Comparison of ENCODE assay signal across 10 mouse cellular contexts in the genomic region with DNA sequence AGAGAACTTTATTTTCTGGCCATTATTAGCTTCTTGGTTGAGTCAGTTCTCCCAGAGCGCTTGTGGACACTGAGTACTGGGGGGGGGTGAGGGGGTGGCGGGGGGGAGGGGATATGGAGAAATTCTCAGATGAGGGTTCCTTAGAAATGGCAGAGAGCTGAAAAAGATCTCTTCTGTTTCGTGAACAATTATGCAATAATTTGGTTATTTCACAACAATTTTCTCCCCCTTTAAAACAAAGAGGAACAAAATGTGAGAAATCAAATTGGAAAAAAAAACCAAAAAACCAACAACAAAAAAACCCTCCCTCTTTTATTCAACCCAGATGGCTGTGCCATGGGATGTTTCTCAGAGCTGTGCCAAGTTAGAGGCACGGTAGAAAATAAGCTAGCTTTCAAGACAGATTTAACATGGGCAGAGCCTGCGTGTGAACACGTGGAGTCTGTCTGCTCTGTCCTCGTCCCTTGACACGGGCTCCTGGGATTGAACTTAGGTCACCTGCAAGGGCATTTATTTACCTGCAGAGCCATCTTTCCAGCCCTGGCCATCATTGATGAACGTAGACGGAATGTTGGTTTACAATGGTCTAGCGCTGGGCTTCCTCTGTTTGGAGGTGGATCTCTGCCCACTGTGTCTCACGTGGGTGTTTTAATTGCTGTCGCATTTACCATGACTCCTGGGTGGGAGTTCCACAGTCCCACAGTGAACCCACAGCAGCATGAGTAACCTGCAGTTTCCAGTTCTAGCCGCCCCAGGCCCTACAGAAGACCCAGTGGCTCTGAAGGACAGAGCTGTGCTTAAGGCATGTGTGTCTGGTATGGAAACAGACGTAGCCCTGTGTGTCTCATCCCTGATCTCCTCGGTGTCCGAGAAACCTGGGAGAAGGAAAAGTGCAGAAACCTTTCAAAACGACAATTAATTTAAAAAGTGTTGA. TPM values are rescaled to one million over a fixed set of nuclear protein-coding genes. Genes with fewer than 3 reads are reported as not detected.
DNase-seq lines count a peak whose midpoint lies in the region; ATAC-seq lines count a peak whose summit lies in the region.
"Had no signal": no experiment of that assay in that cellular context is flagged by ENCODE, and none has a peak within 500 bp of the region (broad histone marks: within the 10 kb centered on the region; RNA-seq: fewer than 3 reads in every experiment).

No protein-coding gene starts in this region.

- H3K27ac ChIP-seq in intestine, embryonic 16.5 days (ENCODE audit: low read length), result 0 out of 2 replicates have a peak overlapping the region, but pooled peaks have one; percentile 17
- H3K27ac ChIP-seq in intestine, embryonic 15.5 days, result no peak overlapping the region
- peak overlapping the region; percentile 19; the same call in 1 of the 2 replicates for H3K27ac ChIP-seq in embryonic facial prominence, embryonic 10.5 days (replicated peaks)
- peak overlapping the region; percentile 44 for H3K27ac ChIP-seq in limb, embryonic 13.5 days
- H3K27ac ChIP-seq: liver, embryonic 13.5 days had no signal

- ATAC-seq in intestine, embryonic 16.5 days, result no peak
- ATAC-seq in intestine, embryonic 15.5 days, result no peak
- ATAC-seq in limb, embryonic 13.5 days (ENCODE audit: low FRiP score, low read depth), result no peak
- ATAC-seq: Patski had no signal

- peaks cover 14% of the 10 kb centered on the region for H3K4me1 ChIP-seq in intestine, embryonic 16.5 days (ENCODE audit: control insufficient read depth, insufficient read depth, low read length)
- H3K4me1 ChIP-seq in intestine, embryonic 15.5 days (replicated peaks), result peaks cover 10% of the 10 kb centered on the region
- peaks cover 55% of the 10 kb centered on the region for H3K4me1 ChIP-seq in embryonic facial prominence, embryonic 10.5 days
- H3K4me1 ChIP-seq in limb, embryonic 13.5 days, result peaks cover 58% of the 10 kb centered on the region

- DNase-seq in NIH3T3 (ENCODE audit: low read depth), result peak; percentile 67
- no peak for DNase-seq in embryonic facial prominence, embryonic 10.5 days (ENCODE audit: low spot score)
- DNase-seq in c-Kit-positive CD71-positive TER-119-positive erythroid progenitor cells, embryonic 14.5 days (ENCODE audit: low spot score), result no peak
- no peak for DNase-seq in B cell, adult 2 months
- DNase-seq in left cerebral cortex, postnatal 10 days (ENCODE audit: extremely low spot score in 1 of 2, low spot score in 2 of 2), result no peak
- DNase-seq: liver, embryonic 13.5 days had no signal

- H3K36me3 ChIP-seq in intestine, embryonic 16.5 days (ENCODE audit: control insufficient read depth, insufficient read depth, low read length), result no peaks in the 10 kb centered on the region
- no peaks in the 10 kb centered on the region for H3K36me3 ChIP-seq in intestine, embryonic 15.5 days
- H3K36me3 ChIP-seq in embryonic facial prominence, embryonic 10.5 days (replicated peaks), result peaks cover 10% of the 10 kb centered on the region; the same call in 1 of the 2 replicates
- H3K36me3 ChIP-seq in limb, embryonic 13.5 days, result no peaks in the 10 kb centered on the region
- H3K36me3 ChIP-seq: liver, embryonic 13.5 days had no signal

- H3K4me3 ChIP-seq in intestine, embryonic 16.5 days (ENCODE audit: low read length), result no peak overlapping the region
- no peak overlapping the region for H3K4me3 ChIP-seq in intestine, embryonic 15.5 days (replicated peaks)
- no peak overlapping the region for H3K4me3 ChIP-seq in embryonic facial prominence, embryonic 10.5 days
- H3K4me3 ChIP-seq in limb, embryonic 13.5 days, result no peak overlapping the region
- H3K4me3 ChIP-seq: liver, embryonic 13.5 days had no signal

- no peak overlapping the region for H3K9ac ChIP-seq in intestine, embryonic 16.5 days (ENCODE audit: low read depth, low read length)
- no peak overlapping the region for H3K9ac ChIP-seq in intestine, embryonic 15.5 days
- H3K9ac ChIP-seq in limb, embryonic 13.5 days, result no peak overlapping the region
- H3K9ac ChIP-seq: liver, embryonic 13.5 days had no signal

- no peaks in the 10 kb centered on the region for H3K9me3 ChIP-seq in intestine, embryonic 16.5 days (ENCODE audit: control insufficient read depth, low read length)
- no peaks in the 10 kb centered on the region for H3K9me3 ChIP-seq in intestine, embryonic 15.5 days
- no peaks in the 10 kb centered on the region for H3K9me3 ChIP-seq in embryonic facial prominence, embryonic 10.5 days
- H3K9me3 ChIP-seq in limb, embryonic 13.5 days, result 0 out of 2 replicates have a peak, but pooled peaks cover 4% of the 10 kb centered on the region
- H3K9me3 ChIP-seq: liver, embryonic 13.5 days had no signal

- no peak overlapping the region for H3K4me2 ChIP-seq in intestine, embryonic 16.5 days (ENCODE audit: low read depth, low read length)
- H3K4me2 ChIP-seq in intestine, embryonic 15.5 days (replicated peaks), result no peak overlapping the region
- H3K4me2 ChIP-seq in limb, embryonic 13.5 days (replicated peaks), result no peak overlapping the region
- H3K4me2 ChIP-seq: liver, embryonic 13.5 days had no signal

- intact Hi-C loops in left cerebral cortex, postnatal 10 days (cut with DNase I), result no loop called here

- H3K27me3 ChIP-seq in intestine, embryonic 16.5 days (replicated peaks; ENCODE audit: control insufficient read depth, insufficient read depth, low read length), result no peaks in the 10 kb centered on the region
- H3K27me3 ChIP-seq in intestine, embryonic 15.5 days (replicated peaks), result no peaks in the 10 kb centered on the region
- H3K27me3 ChIP-seq in embryonic facial prominence, embryonic 10.5 days (replicated peaks; ENCODE audit: low read depth, poor library complexity, severe bottlenecking), result no peaks in the 10 kb centered on the region
- no peaks in the 10 kb centered on the region for H3K27me3 ChIP-seq in limb, embryonic 13.5 days
- H3K27me3 ChIP-seq: liver, embryonic 13.5 days; Patski had no signal

- 71% methylated on average over 18 of the region's 18 CpGs for WGBS in intestine, embryonic 16.5 days
- WGBS in intestine, embryonic 15.5 days, result 65% methylated on average over 18 of the region's 18 CpGs
- 83% methylated on average over 18 of the region's 18 CpGs for WGBS in embryonic facial prominence, embryonic 10.5 days
- 54% methylated on average over 18 of the region's 18 CpGs for WGBS in limb, embryonic 13.5 days

RNA-seq across cellular contexts. Expression of a gene that starts 47.9 kb away (rescaled TPM):
- 21.9 and 22.2 TPM in 2 replicates for polyA plus RNA-seq in intestine, embryonic 16.5 days (2015; fragmentation: Nextera tagmentation; extraction: Ambion mirVana)
- polyA plus RNA-seq in intestine, embryonic 15.5 days (2015; fragmentation: Nextera tagmentation; extraction: Ambion mirVana), result 33.5 and 36.2 TPM in 2 replicates
- 33.1 and 34.9 TPM in 2 replicates for polyA plus RNA-seq in embryonic facial prominence, embryonic 10.5 days (2016; fragmentation: Nextera tagmentation; extraction: Ambion mirVana)
- 47.3 and 52.4 TPM in 2 replicates for polyA plus RNA-seq in limb, embryonic 13.5 days (2015; fragmentation: Nextera tagmentation; extraction: Ambion mirVana)
- total RNA-seq in left cerebral cortex, postnatal 10 days (2021), result 10 to 100 TPM; 93.9 to 94.3 TPM

RNA-seq across cellular contexts. Expression of a gene that starts 48.8 kb away (rescaled TPM):
- 36.2 and 42.1 TPM in 2 replicates for polyA plus RNA-seq in intestine, embryonic 16.5 days (2015; fragmentation: Nextera tagmentation; extraction: Ambion mirVana)
- polyA plus RNA-seq in intestine, embryonic 15.5 days (2015; fragmentation: Nextera tagmentation; extraction: Ambion mirVana), result 38.6 and 41.5 TPM in 2 replicates
- polyA plus RNA-seq in embryonic facial prominence, embryonic 10.5 days (2016; fragmentation: Nextera tagmentation; extraction: Ambion mirVana), result 23.7 and 24.6 TPM in 2 replicates
- 48.6 and 50.3 TPM in 2 replicates for polyA plus RNA-seq in limb, embryonic 13.5 days (2015; fragmentation: Nextera tagmentation; extraction: Ambion mirVana)
- total RNA-seq in left cerebral cortex, postnatal 10 days (2021), result 10 to 100 TPM; 24.9 to 25.1 TPM
